Mouse (Mus musculus) C2C12 (cell line): ENCODE measurements around the gene Trim26. TPM values are rescaled to one million over a fixed set of nuclear protein-coding genes. Genes with fewer than 3 reads are reported as not detected.
A peak's percentile ranks its signal among the peaks of the same experiment; 100 is the strongest.
"Not testable (repeated sequence)": the region's sequence is repeated elsewhere in the genome, so short reads cannot be mapped to it uniquely, and the experiment has no call there.

ENCODE experiments used
- H3K27me3 ChIP-seq: one replicate; pipeline ENCODE4 v1.6.1; 2011; ENCODE audit not compliant: control insufficient read depth, insufficient read depth, insufficient read length
- H3K36me3 ChIP-seq: one replicate; pipeline ENCODE4 v1.6.1; 2011; ENCODE audit not compliant: control insufficient read depth, insufficient read depth
- H3K4me3 ChIP-seq: one replicate; pipeline ENCODE4 v1.5.1; 2011; ENCODE audit warnings: mild to moderate bottlenecking, control low read depth; ENCODE audit not compliant: poor library complexity, insufficient read depth, severe bottlenecking
- H3K79me2 ChIP-seq: one replicate; pipeline ENCODE4 v1.6.1; 2011; ENCODE audit not compliant: control insufficient read depth, insufficient read depth
- H3K79me3 ChIP-seq: one replicate; pipeline ENCODE4 v1.6.1; 2011; ENCODE audit warnings: low read depth, control low read depth
- H3ac ChIP-seq: one replicate; pipeline ENCODE3; 2011; ENCODE audit warnings: low read depth; ENCODE audit not compliant: control insufficient read depth, insufficient read length
- CEBPB ChIP-seq: IDR thresholded peaks from one replicate; pipeline ENCODE4 v1.6.1; 2011; ENCODE audit warnings: low read depth, mild to moderate bottlenecking, control low read depth, moderate library complexity
- CTCF ChIP-seq: IDR thresholded peaks from one replicate; pipeline ENCODE4 v1.5.1; 2011; ENCODE audit not compliant: control insufficient read depth, insufficient read depth, insufficient read length
- FOSL1 ChIP-seq: IDR thresholded peaks from one replicate; pipeline ENCODE4 v1.8.0; 2011; ENCODE audit warnings: mild to moderate bottlenecking, low read length; ENCODE audit not compliant: poor library complexity, insufficient read depth, severe bottlenecking
- MAX ChIP-seq: IDR thresholded peaks from one replicate; pipeline ENCODE4 v1.6.1; 2011; ENCODE audit warnings: mild to moderate bottlenecking, control low read depth
- MYOD1 ChIP-seq: IDR thresholded peaks from one replicate; pipeline ENCODE4 v1.6.1; 2011; ENCODE audit warnings: low read depth; ENCODE audit not compliant: control insufficient read depth, insufficient read length
- MYOG ChIP-seq: IDR thresholded peaks from one replicate; pipeline ENCODE4 v1.6.1; 2011; ENCODE audit not compliant: control insufficient read depth, insufficient read length; ENCODE audit errors: extremely low read depth
- USF1 ChIP-seq: IDR thresholded peaks from one replicate; pipeline ENCODE4 v1.6.1; 2011; ENCODE audit warnings: low read depth, mild to moderate bottlenecking, control low read depth, moderate library complexity
- polyA plus RNA-seq: library from polyadenylated mRNA; unstranded; fragments of >200 nt; fragmentation: generic; extraction: Trizol; gene quantifications from one replicate; pipeline ENCODE4 v1.2.1, GENCODE M21; 2012; ENCODE audit warnings: missing spikeins

Gene Trim26
- polyA plus RNA-seq, 1 experiment = 15.0 TPM

GRCm38 (mm10) chr17:36824005-36824404 lies 12.9 kb upstream of the Trim26 start:
- TF ChIP-seq USF1 (no peak), MAX (no peak), CTCF (no peak), CEBPB (no peak), MYOG (no peak), MYOD1 (no peak), FOSL1 (no peak)
- Histone ChIP-seq H3K79me3 (no peaks in the 10 kb centered on the region), H3K4me3 (no peak overlapping the region), H3K27me3 (peaks cover 14% of the 10 kb centered on the region), H3K36me3 (no peaks in the 10 kb centered on the region), H3ac (no peak overlapping the region), H3K79me2 (no peaks in the 10 kb centered on the region)

- Histone ChIP-seq H3K27me3 (peaks cover 14% of the 10 kb centered on the region), H3K36me3 (no peaks in the 10 kb centered on the region), H3ac (no peak overlapping the region), H3K4me3 (no peak overlapping the region), H3K79me2 (no peaks in the 10 kb centered on the region), H3K79me3 (no peaks in the 10 kb centered on the region)
- no peak for TF ChIP-seq CEBPB
- TF ChIP-seq FOSL1 = no peak
- no peak for TF ChIP-seq USF1
- TF ChIP-seq MYOG = no peak
- no peak for TF ChIP-seq MYOD1
- no peak for TF ChIP-seq CTCF
- TF ChIP-seq MAX = no peak
Observed at GRCm38 (mm10) chr17:36825525-36825924, 11.4 kb upstream of the Trim26 start.

GRCm38 (mm10) chr17:36826002-36826401 lies 10.9 kb upstream of the Trim26 start:
- H3K4me3 ChIP-seq = not testable (repeated sequence)

GRCm38 (mm10) chr17:36828488-36828887 lies 8.4 kb upstream of the Trim26 start:
- Histone ChIP-seq H3K36me3 (no peaks in the 10 kb centered on the region), H3K27me3 (peaks cover 14% of the 10 kb centered on the region), H3K79me2 (no peaks in the 10 kb centered on the region), H3K4me3 (no peak overlapping the region), H3K79me3 (no peaks in the 10 kb centered on the region), H3ac (no peak overlapping the region)
- TF ChIP-seq USF1 (no peak), MAX (no peak)

More at GRCm38 (mm10) chr17:36826002-36826401, 10.9 kb upstream of the Trim26 start:
- H3K27me3 ChIP-seq = peaks cover 14% of the 10 kb centered on the region
- H3ac ChIP-seq, H3K36me3 ChIP-seq, H3K79me2 ChIP-seq, H3K79me3 ChIP-seq: not testable (repeated sequence)
- TF ChIP-seq CTCF (peak; percentile 37), MAX (peak; percentile 43)

- Histone ChIP-seq H3K27me3 (peaks cover 17% of the 10 kb centered on the region), H3K4me3 (no peak overlapping the region), H3K36me3 (no peaks in the 10 kb centered on the region), H3K79me3 (no peaks in the 10 kb centered on the region), H3ac (no peak overlapping the region), H3K79me2 (no peaks in the 10 kb centered on the region)
- TF ChIP-seq USF1 (no peak), MAX (no peak), FOSL1 (no peak), MYOD1 (no peak), CTCF (no peak), MYOG (no peak), CEBPB (no peak)
Observed at GRCm38 (mm10) chr17:36830470-36830869, 6.5 kb upstream of the Trim26 start.

GRCm38 (mm10) chr17:36832694-36833093 lies 4.2 kb upstream of the Trim26 start:
- peaks cover 2% of the 10 kb centered on the region for H3K79me3 ChIP-seq
- no peak overlapping the region for H3K4me3 ChIP-seq
- H3ac ChIP-seq = no peak overlapping the region
- no peak for TF ChIP-seq MAX
- TF ChIP-seq CTCF = no peak
- TF ChIP-seq MYOG = no peak
- no peak for TF ChIP-seq MYOD1
- no peak for TF ChIP-seq FOSL1
- no peak for TF ChIP-seq CEBPB
- no peak for TF ChIP-seq USF1
- H3K36me3 ChIP-seq = no peaks in the 10 kb centered on the region
- H3K27me3 ChIP-seq = peaks cover 14% of the 10 kb centered on the region
- H3K79me2 ChIP-seq = peaks cover 4% of the 10 kb centered on the region
